Mouse (Mus musculus): ENCODE results near the gene Chd1. TPM values are rescaled to one million over a fixed set of nuclear protein-coding genes. Genes with fewer than 3 reads are reported as not detected.

Chd1 gene
- polyA plus RNA-seq (2015; fragmentation: Nextera tagmentation; extraction: Ambion mirVana) = 9.0 and 10.1 TPM in 2 replicates

DNA sequence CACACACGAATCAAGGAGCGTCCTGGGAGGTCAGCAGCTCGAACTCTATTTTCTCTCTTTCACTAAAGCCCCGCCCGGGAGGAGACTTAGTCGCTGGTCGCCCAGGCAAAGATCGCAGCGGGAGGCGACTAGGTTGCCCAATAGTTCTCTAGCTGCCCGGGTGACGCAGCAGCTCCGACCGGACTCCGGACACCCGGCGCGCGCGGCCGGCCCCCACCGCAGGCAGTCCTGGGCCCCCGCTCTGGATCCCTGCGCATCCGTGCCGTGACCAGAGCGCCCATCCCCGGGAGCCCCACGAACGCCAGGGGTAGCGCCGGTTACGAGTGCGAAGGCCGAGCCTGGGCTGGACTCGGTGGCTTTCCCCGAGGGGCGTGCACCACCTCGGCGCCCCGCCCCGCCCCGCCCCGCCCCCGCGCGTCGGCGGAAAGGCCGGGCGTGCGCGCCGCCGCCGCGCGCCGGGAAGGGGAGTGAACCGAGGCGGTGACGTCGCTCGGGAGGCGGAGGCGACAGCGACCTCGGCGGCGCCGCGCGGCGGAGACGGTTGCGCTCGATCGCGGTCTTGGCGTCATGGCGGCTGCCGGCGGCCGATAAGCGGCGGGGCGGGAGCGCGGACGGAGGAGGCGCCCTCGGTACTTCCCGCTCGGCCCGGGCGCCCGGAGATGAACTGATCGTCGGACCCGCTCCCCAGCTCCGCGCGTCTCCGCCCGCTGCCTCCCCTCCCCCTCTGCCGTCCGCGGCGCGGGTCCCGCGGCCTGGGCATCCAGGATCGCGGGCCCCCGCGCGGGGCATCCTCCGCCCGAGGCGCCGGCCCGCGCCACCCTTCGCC, at the start of gene Chd1:
TSS of gene Chd1 (plus strand) at position 493 of the 826 bp plus-strand sequence.
- 0% methylated on average over 80 of the region's 124 CpGs for WGBS (ENCODE audit: insufficient replicate concordance)
- H3K27me3 ChIP-seq (ENCODE audit: control insufficient read depth, insufficient read depth, low read depth, low read length) = no peaks in the 10 kb centered on the region
- H3K4me3 ChIP-seq (ENCODE audit: low read depth, low read length) = peak within 1 kb of the TSS; percentile 96
- H3K4me2 ChIP-seq (ENCODE audit: low read depth, low read length) = peak within 1 kb of the TSS; percentile 85
- peak; percentile 92 for ATAC-seq (ENCODE audit: low read depth)
- H3K27ac ChIP-seq (ENCODE audit: low read length) = peak within 1 kb of the TSS; percentile 94
- H3K9ac ChIP-seq (ENCODE audit: low read depth, low read length) = peak within 1 kb of the TSS; percentile 90
- peaks cover 9% of the 10 kb centered on the region for H3K36me3 ChIP-seq (ENCODE audit: control insufficient read depth, insufficient read depth)
- peaks cover 12% of the 10 kb centered on the region for H3K4me1 ChIP-seq (ENCODE audit: control insufficient read depth, low read depth, low read length)
- H3K9me3 ChIP-seq (replicated peaks; ENCODE audit: control insufficient read depth, low read length) = no peaks in the 10 kb centered on the region

DNA sequence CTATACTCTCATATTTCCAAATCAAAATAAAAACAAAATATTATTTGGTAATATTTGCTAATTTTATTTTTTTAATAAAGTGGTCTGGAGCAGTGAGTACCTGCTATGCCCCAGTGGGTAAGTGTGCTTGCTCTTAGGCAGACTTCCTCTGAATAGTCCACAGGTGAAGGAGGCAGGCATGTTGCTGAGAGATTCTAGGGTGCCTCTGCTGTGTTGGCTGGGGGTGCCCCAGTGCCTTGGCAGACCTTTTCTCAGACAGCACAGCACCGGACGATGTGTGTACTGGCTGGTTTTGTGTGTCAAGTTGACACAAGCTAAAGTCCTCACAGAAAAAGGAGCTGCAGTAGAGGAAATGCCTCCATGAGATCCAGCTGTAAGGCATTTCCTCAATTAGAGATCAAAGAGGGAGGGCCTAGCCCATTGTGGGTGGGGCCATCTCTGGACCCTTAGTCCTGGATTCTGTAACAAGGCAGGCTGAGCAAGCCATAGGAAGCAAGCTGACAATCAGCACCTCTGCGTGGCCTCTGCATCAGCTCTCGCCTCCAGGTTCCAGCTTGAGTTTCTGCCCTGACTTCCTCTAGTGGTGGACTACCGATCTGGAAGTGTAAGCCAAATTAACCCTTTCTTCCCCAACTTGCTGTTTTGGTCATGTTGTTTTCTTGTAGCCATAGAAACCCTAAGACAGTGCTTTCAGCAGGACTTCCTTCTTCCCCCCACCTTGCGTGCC, 47.7 kb upstream of the Chd1 start:
- ATAC-seq (ENCODE audit: low read depth) = no peak
- no peak overlapping the region for H3K4me3 ChIP-seq (ENCODE audit: low read depth, low read length)
- 22% methylated on average over 6 of the region's 6 CpGs for WGBS (ENCODE audit: insufficient replicate concordance)
- H3K36me3 ChIP-seq (ENCODE audit: control insufficient read depth, insufficient read depth) = no peaks in the 10 kb centered on the region
- no peaks in the 10 kb centered on the region for H3K27me3 ChIP-seq (ENCODE audit: control insufficient read depth, insufficient read depth, low read depth, low read length)
- H3K9me3 ChIP-seq (replicated peaks; ENCODE audit: control insufficient read depth, low read length) = no peaks in the 10 kb centered on the region
- H3K4me1 ChIP-seq (ENCODE audit: control insufficient read depth, low read depth, low read length) = no peaks in the 10 kb centered on the region
- H3K4me2 ChIP-seq (ENCODE audit: low read depth, low read length) = no peak overlapping the region
- no peak overlapping the region for H3K27ac ChIP-seq (ENCODE audit: low read length)
- no peak overlapping the region for H3K9ac ChIP-seq (ENCODE audit: low read depth, low read length)

DNA sequence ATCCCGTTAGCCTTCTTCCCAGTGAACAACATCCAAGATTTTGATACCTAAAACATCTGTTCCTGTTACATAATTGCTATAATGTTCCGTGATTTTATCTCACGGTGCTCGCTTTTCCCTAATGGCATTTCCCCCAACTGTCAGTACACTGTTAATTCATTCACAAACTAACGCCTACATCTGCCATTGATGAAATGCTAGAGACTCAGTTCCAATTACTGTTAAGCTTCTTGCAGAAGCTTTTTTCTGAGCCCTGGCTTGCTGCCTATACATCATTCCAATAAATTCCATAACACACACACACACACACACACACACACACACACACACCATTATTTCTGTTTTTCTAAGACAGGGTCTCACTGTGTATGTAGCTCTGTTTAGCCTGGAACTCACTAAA, 31.9 kb upstream of the Chd1 start:
- Histone ChIP-seq H3K4me2 (ENCODE audit: low read depth, low read length) (no peak overlapping the region), H3K9me3 (replicated peaks; ENCODE audit: control insufficient read depth, low read length) (no peaks in the 10 kb centered on the region), H3K9ac (ENCODE audit: low read depth, low read length) (no peak overlapping the region), H3K4me1 (ENCODE audit: control insufficient read depth, low read depth, low read length) (no peaks in the 10 kb centered on the region), H3K27me3 (ENCODE audit: control insufficient read depth, insufficient read depth, low read depth, low read length) (no peaks in the 10 kb centered on the region), H3K36me3 (ENCODE audit: control insufficient read depth, insufficient read depth) (no peaks in the 10 kb centered on the region), H3K27ac (ENCODE audit: low read length) (no peak overlapping the region), H3K4me3 (ENCODE audit: low read depth, low read length) (no peak overlapping the region)
- 64% methylated on average over 5 of the region's 5 CpGs for WGBS (ENCODE audit: insufficient replicate concordance)
- no peak for ATAC-seq (ENCODE audit: low read depth)

DNA sequence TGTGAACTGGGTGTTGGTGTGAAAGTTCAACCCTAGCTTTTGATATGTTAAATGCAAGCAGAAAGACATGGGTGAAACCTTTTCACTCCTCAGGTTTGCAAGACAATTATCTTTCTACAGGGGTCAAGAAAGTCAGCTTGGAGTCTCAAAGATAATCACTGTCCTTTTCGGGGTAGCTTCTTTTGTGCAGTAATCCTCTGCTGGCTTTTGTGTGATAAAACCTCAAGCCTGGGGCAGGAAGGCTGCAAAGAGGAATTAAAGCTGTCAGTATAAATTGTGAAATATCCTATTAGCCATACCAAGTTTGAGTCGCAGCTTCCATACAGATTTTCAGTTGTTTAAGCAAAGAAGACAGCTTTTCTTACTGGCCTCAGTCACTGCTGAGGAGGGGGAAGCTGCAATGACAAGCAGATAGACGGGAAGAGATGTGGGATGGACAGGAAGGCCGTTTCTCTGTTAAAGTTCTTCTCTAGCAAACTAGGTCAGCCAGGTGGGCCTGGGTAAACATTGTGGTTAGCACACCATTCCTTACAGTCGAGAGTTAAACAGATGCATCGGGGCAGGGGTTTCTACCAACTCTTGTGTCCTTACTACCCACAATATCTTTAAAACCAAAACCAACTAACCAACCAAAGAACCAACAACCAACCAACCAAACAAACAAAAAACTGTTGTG, 26.7 kb upstream of the Chd1 start:
- Histone ChIP-seq H3K9me3 (replicated peaks; ENCODE audit: control insufficient read depth, low read length) (no peaks in the 10 kb centered on the region), H3K27me3 (ENCODE audit: control insufficient read depth, insufficient read depth, low read depth, low read length) (no peaks in the 10 kb centered on the region), H3K4me2 (ENCODE audit: low read depth, low read length) (no peak overlapping the region), H3K9ac (ENCODE audit: low read depth, low read length) (no peak overlapping the region), H3K27ac (ENCODE audit: low read length) (no peak overlapping the region), H3K4me3 (ENCODE audit: low read depth, low read length) (no peak overlapping the region), H3K4me1 (ENCODE audit: control insufficient read depth, low read depth, low read length) (no peaks in the 10 kb centered on the region), H3K36me3 (ENCODE audit: control insufficient read depth, insufficient read depth) (no peaks in the 10 kb centered on the region)
- no peak for ATAC-seq (ENCODE audit: low read depth)
- 6% methylated on average over 6 of the region's 6 CpGs for WGBS (ENCODE audit: insufficient replicate concordance)

DNA sequence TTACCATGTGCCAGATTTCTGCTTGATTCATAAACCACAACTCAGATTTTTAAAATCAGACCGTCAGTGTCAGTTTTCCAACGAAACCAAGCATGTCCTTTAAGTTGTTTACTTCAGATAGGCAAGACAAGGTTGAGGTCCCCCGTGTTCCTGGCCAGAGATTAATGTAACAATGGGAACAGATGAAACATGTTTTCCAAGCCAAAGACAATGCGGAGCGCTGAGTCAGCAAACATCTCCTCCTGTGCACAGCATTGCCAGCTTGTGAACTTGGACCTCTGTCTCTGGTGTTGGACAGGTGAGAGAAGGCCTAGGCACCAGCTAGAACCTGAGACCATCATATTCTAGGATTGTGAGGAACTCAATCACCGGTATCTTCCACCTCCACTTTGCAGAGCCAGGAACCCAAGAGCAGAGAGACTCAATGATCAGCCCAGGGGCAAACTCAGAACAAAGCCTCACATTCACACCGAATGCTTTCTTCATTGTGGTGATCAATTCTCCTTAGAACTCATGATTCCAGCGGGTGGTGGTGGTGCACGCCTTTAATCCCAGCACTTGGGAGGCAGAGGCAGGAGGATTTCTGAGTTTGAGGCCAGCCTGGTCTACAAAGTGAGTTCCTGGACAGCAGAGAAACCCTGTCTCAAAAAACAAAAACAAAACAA, 24.7 kb upstream of the Chd1 start:
- no peaks in the 10 kb centered on the region for H3K36me3 ChIP-seq (ENCODE audit: control insufficient read depth, insufficient read depth)
- no peaks in the 10 kb centered on the region for H3K27me3 ChIP-seq (ENCODE audit: control insufficient read depth, insufficient read depth, low read depth, low read length)
- ATAC-seq (ENCODE audit: low read depth) = no peak
- WGBS (ENCODE audit: insufficient replicate concordance) = 69% methylated on average over 9 of the region's 9 CpGs
- no peak overlapping the region for H3K27ac ChIP-seq (ENCODE audit: low read length)
- no peaks in the 10 kb centered on the region for H3K4me1 ChIP-seq (ENCODE audit: control insufficient read depth, low read depth, low read length)
- no peak overlapping the region for H3K4me2 ChIP-seq (ENCODE audit: low read depth, low read length)
- H3K4me3 ChIP-seq (ENCODE audit: low read depth, low read length) = no peak overlapping the region
- H3K9me3 ChIP-seq (replicated peaks; ENCODE audit: control insufficient read depth, low read length) = no peaks in the 10 kb centered on the region
- H3K9ac ChIP-seq (ENCODE audit: low read depth, low read length) = no peak overlapping the region

DNA sequence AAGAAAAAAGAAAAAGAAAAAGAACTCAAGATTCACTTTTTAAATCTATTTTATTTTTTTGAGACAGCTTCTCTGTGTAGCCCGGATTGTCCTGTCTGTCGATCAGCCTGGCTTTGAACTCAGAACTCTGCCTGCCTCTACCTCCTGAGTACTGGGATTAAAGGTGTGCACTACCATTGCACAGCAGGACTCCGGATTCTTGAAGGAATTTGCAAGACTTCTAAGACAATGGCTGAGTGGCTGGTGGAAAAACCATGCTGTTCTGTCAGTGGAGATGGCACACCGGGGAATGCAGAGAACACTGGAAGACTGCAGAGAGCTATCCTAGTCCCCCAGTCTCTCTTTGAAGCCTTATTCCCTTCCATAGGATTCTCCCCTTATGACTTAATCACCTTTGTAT, 24.1 kb upstream of the Chd1 start:
- 73% methylated on average over 4 of the region's 4 CpGs for WGBS (ENCODE audit: insufficient replicate concordance)
- ATAC-seq (ENCODE audit: low read depth) = no peak
- no peaks in the 10 kb centered on the region for H3K27me3 ChIP-seq (ENCODE audit: control insufficient read depth, insufficient read depth, low read depth, low read length)
- H3K4me3 ChIP-seq (ENCODE audit: low read depth, low read length) = no peak overlapping the region
- H3K9me3 ChIP-seq (replicated peaks; ENCODE audit: control insufficient read depth, low read length) = no peaks in the 10 kb centered on the region
- H3K36me3 ChIP-seq (ENCODE audit: control insufficient read depth, insufficient read depth) = no peaks in the 10 kb centered on the region
- H3K4me2 ChIP-seq (ENCODE audit: low read depth, low read length) = no peak overlapping the region
- H3K4me1 ChIP-seq (ENCODE audit: control insufficient read depth, low read depth, low read length) = no peaks in the 10 kb centered on the region
- no peak overlapping the region for H3K9ac ChIP-seq (ENCODE audit: low read depth, low read length)
- no peak overlapping the region for H3K27ac ChIP-seq (ENCODE audit: low read length)

DNA sequence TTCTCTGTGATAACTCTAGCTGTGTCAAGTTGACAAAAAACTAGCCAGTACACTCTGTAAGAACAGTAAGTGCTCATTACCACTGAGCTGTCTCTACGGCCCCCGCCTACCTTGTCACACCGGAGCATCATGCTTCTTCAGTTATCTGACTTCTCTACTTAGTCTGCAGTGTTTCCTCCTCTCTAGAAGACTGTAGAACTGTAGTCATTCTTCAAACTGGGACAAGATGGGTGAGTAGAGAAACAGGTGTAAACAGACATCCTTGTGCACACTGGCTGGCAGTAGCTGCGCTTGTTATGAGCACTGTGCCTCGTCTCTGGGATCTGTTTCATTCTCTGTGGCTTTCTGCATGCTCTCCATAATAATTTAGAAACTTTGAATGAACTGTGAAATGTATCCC, 18.4 kb upstream of the Chd1 start:
- H3K27me3 ChIP-seq (ENCODE audit: control insufficient read depth, insufficient read depth, low read depth, low read length) = no peaks in the 10 kb centered on the region
- H3K4me3 ChIP-seq (ENCODE audit: low read depth, low read length) = no peak overlapping the region
- H3K4me2 ChIP-seq (ENCODE audit: low read depth, low read length) = no peak overlapping the region
- H3K9me3 ChIP-seq (replicated peaks; ENCODE audit: control insufficient read depth, low read length) = no peaks in the 10 kb centered on the region
- H3K36me3 ChIP-seq (ENCODE audit: control insufficient read depth, insufficient read depth) = no peaks in the 10 kb centered on the region
- 75% methylated on average over 5 of the region's 5 CpGs for WGBS (ENCODE audit: insufficient replicate concordance)
- H3K9ac ChIP-seq (ENCODE audit: low read depth, low read length) = no peak overlapping the region
- H3K27ac ChIP-seq (ENCODE audit: low read length) = no peak overlapping the region
- ATAC-seq (ENCODE audit: low read depth) = no peak
- no peaks in the 10 kb centered on the region for H3K4me1 ChIP-seq (ENCODE audit: control insufficient read depth, low read depth, low read length)

DNA sequence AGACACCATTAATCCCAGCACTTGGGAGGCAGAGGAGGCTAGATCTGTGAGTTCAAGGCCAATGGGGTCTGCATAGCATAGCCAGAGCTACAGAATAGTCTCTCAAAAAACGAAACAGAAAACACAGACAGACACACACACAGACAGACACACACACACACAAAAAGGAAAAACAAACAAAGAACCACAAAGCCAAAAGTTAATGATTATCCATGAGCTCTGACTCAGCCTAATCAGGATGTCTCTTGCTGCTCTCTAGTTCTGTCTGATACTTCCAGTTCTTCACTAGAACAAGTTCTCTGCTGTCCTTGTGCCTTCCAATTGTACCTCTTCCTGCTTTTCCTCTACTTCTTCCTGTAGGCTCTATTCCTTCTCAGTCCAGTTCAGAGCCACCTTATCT, 14.5 kb upstream of the Chd1 start:
- H3K36me3 ChIP-seq (ENCODE audit: control insufficient read depth, insufficient read depth) = no peaks in the 10 kb centered on the region
- no peaks in the 10 kb centered on the region for H3K27me3 ChIP-seq (ENCODE audit: control insufficient read depth, insufficient read depth, low read depth, low read length)
- H3K9ac ChIP-seq (ENCODE audit: low read depth, low read length) = no peak overlapping the region
- no peak overlapping the region for H3K4me2 ChIP-seq (ENCODE audit: low read depth, low read length)
- peak; percentile 61 for ATAC-seq (ENCODE audit: low read depth)
- no peak overlapping the region for H3K4me3 ChIP-seq (ENCODE audit: low read depth, low read length)
- H3K27ac ChIP-seq (ENCODE audit: low read length) = no peak overlapping the region
- WGBS (ENCODE audit: insufficient replicate concordance) = 29% methylated on average over 1 of the region's 1 CpGs
- H3K9me3 ChIP-seq (replicated peaks; ENCODE audit: control insufficient read depth, low read length) = no peaks in the 10 kb centered on the region
- no peaks in the 10 kb centered on the region for H3K4me1 ChIP-seq (ENCODE audit: control insufficient read depth, low read depth, low read length)

All from liver, embryonic 16.5 days (tissue).